Mouse (Mus musculus) megakaryocyte progenitor cell, adult 5-6 weeks (primary cell): ENCODE results near the gene Selenot. TPM values are rescaled to one million over a fixed set of nuclear protein-coding genes. Genes with fewer than 3 reads are reported as not detected.
A peak's percentile ranks its signal among the peaks of the same experiment; 100 is the strongest.
"Not testable (repeated sequence)": the region's sequence is repeated elsewhere in the genome, so short reads cannot be mapped to it uniquely, and the experiment has no call there.

ENCODE experiments used
- ATAC-seq: replicated peaks from 2 replicates; pipeline ENCODE4 v1.8.0; 2016; ENCODE audit warnings: mild to moderate bottlenecking, moderate TSS enrichment, inconsistent platforms; ENCODE audit not compliant: poor library complexity
- total RNA-seq, 2 experiments: library from RNA; stranded (forward) in 1 of 2; stranded (reverse) in 1 of 2; fragments of 157-497, 149-512 nt in 1 of 2; fragments of 200-1000 nt in 1 of 2; gene quantifications; 2 replicates each; pipeline versions ENCODE4 v1.2.3 to v1.2.4; 2015 to 2017

Selenot gene
- total RNA-seq (2015) (138 and 142 TPM in 2 replicates), total RNA-seq (2017) (176 and 180 TPM in 2 replicates)

DNA sequence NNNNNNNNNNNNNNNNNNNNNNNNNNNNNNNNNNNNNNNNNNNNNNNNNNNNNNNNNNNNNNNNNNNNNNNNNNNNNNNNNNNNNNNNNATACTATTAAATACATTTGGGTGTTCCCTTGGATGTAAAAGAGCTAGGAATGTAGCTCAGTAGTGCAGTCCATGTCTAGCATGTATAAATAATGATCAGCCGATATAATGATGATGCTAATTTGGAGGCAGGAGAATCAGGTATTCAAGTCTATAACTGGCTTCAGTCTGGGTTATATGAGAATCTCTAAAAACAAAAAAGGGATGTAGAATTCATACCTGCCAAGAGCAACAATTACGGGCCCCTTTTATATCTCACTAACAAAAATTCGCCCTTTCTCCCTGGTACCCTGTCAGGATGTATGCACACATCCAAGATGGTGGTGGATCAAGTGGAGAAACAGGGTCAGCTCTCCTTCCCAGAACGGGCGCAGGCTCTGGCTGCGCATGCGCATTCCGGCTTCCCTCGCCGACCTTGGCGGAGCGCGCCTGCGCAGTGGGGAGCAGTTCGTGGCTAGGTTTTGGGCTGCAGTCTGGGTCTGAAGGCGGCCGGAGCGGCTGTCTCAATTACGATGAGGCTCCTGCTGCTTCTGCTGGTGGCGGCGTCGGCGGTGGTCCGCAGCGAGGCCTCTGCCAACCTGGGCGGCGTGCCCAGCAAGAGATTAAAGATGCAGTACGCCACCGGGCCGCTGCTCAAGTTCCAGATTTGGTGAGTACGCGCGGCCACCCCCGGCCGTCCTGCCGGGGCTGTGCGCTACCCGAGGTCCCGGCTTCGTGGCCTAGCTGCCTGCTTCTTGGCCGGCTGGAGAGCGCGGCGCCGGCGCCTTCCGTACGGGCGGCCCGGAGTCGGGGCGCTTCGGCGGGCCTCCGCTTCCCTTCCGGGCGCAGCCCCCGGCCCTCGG is at the start of gene Selenot:
TSS of gene Selenot (plus strand) at position 500 of the 930 bp plus-strand sequence.
- peak; percentile 88 for ATAC-seq

DNA sequence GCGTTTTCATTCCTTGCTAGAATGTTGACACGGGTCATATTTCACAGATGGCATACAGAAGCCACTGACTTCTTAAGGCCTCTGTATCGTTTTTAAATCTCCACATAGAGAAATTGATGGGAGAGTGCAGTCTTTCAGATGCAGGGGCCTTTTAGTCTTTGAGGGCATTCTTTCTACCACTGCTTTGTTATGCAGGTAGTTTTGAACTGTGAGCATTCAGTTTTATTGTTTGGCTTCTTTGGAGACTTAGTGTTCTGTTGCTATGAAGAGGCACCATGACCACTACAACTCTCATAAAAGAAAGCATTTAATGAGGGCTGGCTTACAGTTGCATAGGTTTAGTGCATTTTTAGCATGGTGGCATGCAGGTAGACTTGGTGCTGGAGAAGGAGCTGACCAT is 39.9 kb upstream of the Selenot start:
- no peak for ATAC-seq

GRCm38 (mm10) chr3:58552001-58552811 is 24.2 kb upstream of the Selenot start:
- no peak for ATAC-seq

- ATAC-seq: peak; percentile 54; the same call in 1 of the 2 replicates
Observed at GRCm38 (mm10) chr3:58556649-58557048, 19.8 kb upstream of the Selenot start.

- peak; percentile 68 for ATAC-seq
Observed at GRCm38 (mm10) chr3:58559887-58560286, 16.5 kb upstream of the Selenot start.

DNA sequence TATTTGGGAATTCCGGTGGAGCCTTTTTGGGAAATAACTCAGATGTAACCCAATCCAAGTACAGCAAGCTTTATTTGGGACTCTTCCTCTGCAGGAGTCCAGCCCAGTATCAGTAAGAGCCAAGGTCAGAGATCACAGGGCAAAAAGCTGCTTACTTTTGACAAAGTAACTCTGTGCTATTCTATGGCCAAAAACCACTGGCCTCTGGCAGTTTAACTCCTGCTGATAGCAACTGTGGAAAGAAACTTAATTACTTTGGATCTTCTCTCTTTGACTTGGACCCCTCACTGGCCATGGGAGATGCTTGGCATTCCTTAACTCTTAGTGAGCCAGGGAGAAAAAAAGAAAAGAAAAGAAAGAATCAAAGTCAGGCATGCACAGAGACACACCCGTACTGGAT is 15.0 kb upstream of the Selenot start:
- no peak for ATAC-seq

- no peak for ATAC-seq
Observed at GRCm38 (mm10) chr3:58570821-58571220, 5.6 kb upstream of the Selenot start.

DNA sequence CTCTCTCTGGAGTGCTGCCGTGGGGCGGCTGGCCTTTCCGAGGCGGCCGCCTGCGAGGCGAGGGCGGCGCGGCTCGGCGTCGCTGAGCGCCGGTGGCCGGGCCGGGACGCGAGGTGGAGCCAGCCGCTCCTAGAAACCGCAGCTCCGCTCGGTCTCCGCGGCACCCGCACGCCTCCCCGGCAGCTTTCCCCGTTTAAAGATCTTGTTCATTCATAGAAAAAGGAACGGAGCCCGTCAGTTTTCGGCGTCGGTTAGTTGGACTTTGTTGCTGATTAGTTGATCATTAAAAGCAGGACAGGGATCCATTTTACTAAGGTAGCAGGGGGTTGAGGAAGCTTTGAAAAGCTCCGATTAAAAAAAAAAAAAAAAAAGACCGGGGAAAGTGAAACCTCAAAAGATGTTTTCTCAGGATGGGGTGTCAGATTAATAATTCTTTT is 649 bp downstream of the Selenot start:
- peak; percentile 49 for ATAC-seq

DNA sequence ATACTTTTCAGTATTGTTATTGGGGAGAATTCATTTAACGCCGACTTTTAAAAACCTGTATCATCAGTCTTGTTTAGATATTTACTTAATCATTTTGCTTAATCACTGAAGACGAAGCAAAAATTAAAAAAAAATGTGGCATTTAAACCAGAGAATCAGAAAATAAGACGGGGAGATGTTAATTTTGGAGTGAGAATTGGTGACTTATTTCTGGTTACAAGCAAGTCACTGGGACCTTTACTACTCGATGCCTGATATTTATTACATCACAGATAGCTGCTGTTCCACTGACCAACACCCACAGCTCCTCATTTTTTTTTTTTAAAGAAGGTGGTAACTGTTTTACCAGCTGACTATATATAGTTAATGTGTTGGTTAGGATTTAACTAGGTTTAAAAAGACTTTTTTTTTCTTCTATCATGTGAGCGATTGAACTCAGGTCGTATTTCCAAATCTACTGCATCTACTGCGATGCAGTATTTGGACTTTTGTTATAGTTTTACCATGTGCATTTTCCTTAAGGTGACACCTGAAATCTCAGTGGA is 1.1 kb downstream of the Selenot start:
- no peak for ATAC-seq

- ATAC-seq: 0 out of 2 replicates have a peak, but pooled peaks have one; percentile 5
Observed at GRCm38 (mm10) chr3:58581530-58581929, 5.1 kb downstream of the Selenot start.

GRCm38 (mm10) chr3:58582297-58582696 is 5.9 kb downstream of the Selenot start:
- ATAC-seq: peak; percentile 41

DNA sequence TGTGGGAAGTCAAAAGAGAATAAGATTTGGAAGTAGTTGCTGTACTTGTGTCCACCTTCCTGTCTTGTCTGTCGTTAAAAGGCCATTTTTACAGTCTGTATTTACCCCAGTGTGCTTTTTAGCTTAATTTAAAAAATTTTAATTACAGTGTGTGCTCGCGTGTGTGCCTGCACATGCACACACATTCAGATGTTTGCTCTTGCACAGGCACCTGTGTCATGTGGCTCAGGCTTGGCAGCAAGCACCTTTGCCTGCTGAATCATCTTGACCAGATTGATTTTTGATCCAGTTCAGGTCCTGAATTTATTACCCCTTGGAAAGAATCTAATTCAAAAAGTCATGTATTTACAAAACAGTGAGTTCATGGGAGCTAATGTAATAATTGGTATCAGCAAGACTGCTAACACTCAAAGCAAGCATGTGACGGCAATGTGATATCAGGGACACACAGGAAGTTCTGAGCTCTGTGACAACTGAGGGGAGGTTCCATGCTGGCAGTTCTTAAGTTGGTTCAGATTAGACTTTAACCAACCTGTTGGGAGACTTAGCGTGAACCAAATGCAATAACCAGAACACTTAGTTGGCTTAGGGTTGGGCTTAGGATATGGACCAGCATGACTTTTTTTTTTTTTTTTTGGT is 6.5 kb downstream of the Selenot start:
- ATAC-seq: peak; percentile 95

DNA sequence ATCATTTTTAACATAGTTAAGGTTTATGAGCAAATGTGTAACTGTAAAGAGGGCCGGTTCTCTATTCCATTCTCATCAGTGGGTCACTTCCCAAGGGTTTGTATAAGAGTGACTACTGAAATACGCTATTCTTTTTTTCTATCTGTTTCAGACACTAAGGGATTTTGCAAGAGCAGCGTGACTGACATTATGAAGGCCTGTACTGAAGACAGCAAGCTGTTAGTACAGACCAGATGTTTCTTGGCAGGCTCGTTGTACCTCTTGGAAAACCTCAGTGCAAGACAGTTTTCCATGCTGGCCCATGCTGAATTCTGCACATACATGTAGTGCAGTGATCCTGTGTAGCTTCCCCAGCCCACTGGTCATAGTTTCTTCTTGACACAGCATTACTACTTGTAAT is 14.1 kb downstream of the Selenot start:
- ATAC-seq: not testable (repeated sequence)

DNA sequence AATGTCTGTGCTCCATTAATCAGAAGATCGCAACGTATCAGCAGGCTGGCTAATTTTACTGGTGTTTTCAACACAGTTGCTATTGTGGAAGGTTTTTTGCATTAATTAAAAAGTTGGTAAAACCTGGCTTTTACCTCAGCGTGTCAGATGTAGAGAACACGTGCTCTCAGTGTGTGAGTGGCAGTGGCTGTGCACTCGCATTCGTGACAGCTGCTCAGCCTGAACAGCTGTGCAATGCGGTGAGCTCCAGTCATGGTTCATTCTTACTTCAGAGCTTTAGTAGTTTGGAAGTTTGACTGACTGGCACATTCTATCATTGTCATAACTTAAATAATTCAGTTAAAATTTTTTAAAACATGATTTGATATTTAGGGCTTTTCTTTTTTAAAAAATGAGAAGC is 16.2 kb downstream of the Selenot start:
- ATAC-seq: not testable (repeated sequence)

DNA sequence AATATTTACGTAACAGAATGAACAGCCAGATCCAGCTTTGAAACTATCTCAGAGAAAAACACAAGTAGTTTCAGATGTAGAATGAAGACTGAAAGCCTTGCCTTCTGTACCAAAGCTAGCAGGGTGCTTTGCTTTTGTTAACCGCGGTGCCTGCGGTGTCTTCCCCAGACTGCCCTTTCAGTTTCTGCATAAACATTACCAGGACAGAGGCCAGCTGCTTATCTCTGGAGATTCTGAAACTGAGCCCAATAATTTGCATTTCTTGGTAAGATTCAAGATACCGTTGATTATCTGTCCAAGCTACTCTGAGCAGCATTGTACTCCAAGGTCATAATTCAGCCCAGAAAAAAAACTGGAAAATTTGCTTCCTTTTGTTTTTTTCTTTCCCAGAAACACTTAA is 17.2 kb downstream of the Selenot start:
- ATAC-seq: no peak

- ATAC-seq: no peak
Observed at GRCm38 (mm10) chr3:58608506-58608905, 32.1 kb downstream of the Selenot start.

DNA sequence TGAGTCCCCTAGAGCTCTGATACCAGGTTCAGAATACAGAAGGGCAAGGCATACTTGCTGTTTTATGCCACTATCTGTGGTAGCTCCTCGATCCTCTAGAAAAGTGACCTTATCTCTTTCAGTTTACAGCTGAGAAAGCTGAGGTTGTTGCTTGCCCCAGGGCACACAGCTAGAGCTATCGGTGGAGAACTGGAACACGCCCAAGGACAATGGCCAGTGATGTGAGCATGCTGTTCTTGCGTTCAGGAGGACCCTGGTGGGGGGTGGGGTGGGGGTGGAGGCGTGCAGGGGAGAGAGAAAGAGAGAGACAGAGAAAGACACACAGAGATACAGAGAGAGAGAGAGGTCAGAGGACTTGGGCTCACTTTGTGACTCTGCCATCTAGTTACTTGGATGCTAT is 33.5 kb downstream of the Selenot start:
- no peak for ATAC-seq

GRCm38 (mm10) chr3:58621066-58621465 is 44.6 kb downstream of the Selenot start:
- ATAC-seq: no peak

DNA sequence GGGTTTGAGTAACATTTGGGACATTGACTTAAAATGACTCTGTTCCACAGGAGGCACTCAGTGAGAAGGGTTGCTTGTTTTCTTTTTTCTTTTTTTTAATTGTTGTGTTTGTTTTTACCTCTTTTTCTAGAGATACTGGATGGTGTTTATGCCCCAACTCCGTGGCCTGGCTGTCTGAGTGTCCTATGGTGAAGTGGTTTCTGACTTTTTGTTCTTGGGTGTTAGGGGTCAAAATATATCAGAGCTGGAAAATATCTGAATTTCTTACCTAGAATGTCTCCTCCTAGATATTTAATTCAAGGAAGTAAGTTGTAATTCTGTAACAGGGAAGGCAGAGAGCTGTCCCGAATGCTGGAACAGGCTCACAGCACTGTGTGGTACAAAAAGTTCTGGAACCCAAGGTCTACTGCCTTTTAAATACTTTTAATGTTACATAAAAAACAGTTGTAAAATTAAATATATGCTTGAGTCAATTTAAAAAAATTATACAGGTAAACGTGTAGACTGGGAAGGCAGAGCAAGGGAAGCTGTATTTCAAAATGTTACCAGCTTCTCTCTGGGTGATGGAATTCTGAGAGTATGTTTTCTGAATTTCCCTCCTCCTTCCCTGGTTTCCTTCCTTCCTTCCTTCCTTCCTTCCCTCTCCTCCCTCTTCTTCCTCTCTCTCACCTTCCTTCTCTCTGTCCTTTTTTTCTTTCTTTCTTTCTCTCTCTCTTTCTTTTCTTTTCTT is 46.4 kb downstream of the Selenot start:
- ATAC-seq: peak; percentile 34; the same call in 1 of the 2 replicates

GRCm38 (mm10) chr3:58624981-58625380 is 48.5 kb downstream of the Selenot start:
- no peak for ATAC-seq
